10 mouse cellular contexts compared by ENCODE assay signal in genomic region chr2:132599127-132599526, GRCm38 (mm10). TPM values are rescaled to one million over a fixed set of nuclear protein-coding genes. Genes with fewer than 3 reads are reported as not detected.
DNase-seq lines count a peak whose midpoint lies in the region; ATAC-seq lines count a peak whose summit lies in the region.
"Had no signal": no experiment of that assay in that cellular context is flagged by ENCODE, and none has a peak within 500 bp of the region (broad histone marks: within the 10 kb centered on the region; RNA-seq: fewer than 3 reads in every experiment).

No protein-coding gene starts in this region.

- no peak overlapping the region for H3K9ac ChIP-seq in heart, embryonic 11.5 days (ENCODE audit: low read depth, low read length)
- H3K9ac ChIP-seq in lung, embryonic 16.5 days (ENCODE audit: low read length): no peak overlapping the region
- H3K9ac ChIP-seq: hindbrain, embryonic 15.5 days; neural tube, embryonic 12.5 days had no signal

- no peak for ATAC-seq in heart, embryonic 11.5 days (replicated peaks; ENCODE audit: insufficient number of reproducible peaks, low FRiP score, low TSS enrichment)
- ATAC-seq in lung, embryonic 16.5 days (ENCODE audit: low read depth): peak; percentile 71
- no peak for ATAC-seq in erythroid progenitor cell, adult 5-6 weeks (replicated peaks; ENCODE audit: low FRiP score, poor library complexity, severe bottlenecking)

- no peak overlapping the region for H3K4me3 ChIP-seq in heart, embryonic 11.5 days (ENCODE audit: low read depth, low read length)
- H3K4me3 ChIP-seq in lung, embryonic 16.5 days (ENCODE audit: low read length): no peak overlapping the region
- H3K4me3 ChIP-seq: hindbrain, embryonic 15.5 days; neural tube, embryonic 12.5 days had no signal

- no peaks in the 10 kb centered on the region for H3K36me3 ChIP-seq in heart, embryonic 11.5 days (ENCODE audit: control insufficient read depth, insufficient read depth, low read length)
- H3K36me3 ChIP-seq in lung, embryonic 16.5 days (ENCODE audit: control insufficient read depth, insufficient read depth, low read length): no peaks in the 10 kb centered on the region
- H3K36me3 ChIP-seq: hindbrain, embryonic 15.5 days; neural tube, embryonic 12.5 days had no signal

- H3K4me1 ChIP-seq in heart, embryonic 11.5 days (ENCODE audit: control insufficient read depth, insufficient read depth, low read length): peaks cover 3% of the 10 kb centered on the region; the same call in 1 of the 2 replicates
- H3K4me1 ChIP-seq in lung, embryonic 16.5 days (replicated peaks; ENCODE audit: control insufficient read depth, insufficient read depth, low read length): no peaks in the 10 kb centered on the region; the same call in 1 of the 2 replicates
- H3K4me1 ChIP-seq: hindbrain, embryonic 15.5 days; neural tube, embryonic 12.5 days had no signal

- H3K27ac ChIP-seq in heart, embryonic 11.5 days (ENCODE audit: low read depth, low read length): no peak overlapping the region
- no peak overlapping the region for H3K27ac ChIP-seq in lung, embryonic 16.5 days (ENCODE audit: low read length)
- H3K27ac ChIP-seq: hindbrain, embryonic 15.5 days; neural tube, embryonic 12.5 days had no signal

- peak; percentile 99 for DNase-seq in heart, adult 11 months
- DNase-seq in Muller cell, postnatal 12 days (ENCODE audit: inconsistent ontology term): peak; percentile 33
- peak; percentile 28 to 40 for DNase-seq in gastrocnemius, adult 8-10 months (ENCODE audit: low spot score in 2 of 2)
- no peak for DNase-seq in kidney, adult 11 months
- no peak for DNase-seq in c-Kit-positive CD71-positive TER-119-positive erythroid progenitor cells, embryonic 14.5 days (ENCODE audit: low spot score)

- 85% methylated on average over 6 of the region's 6 CpGs for WGBS in heart, embryonic 11.5 days (ENCODE audit: insufficient replicate concordance)
- WGBS in lung, embryonic 16.5 days: 75% methylated on average over 6 of the region's 6 CpGs

- no peak overlapping the region for H3K4me2 ChIP-seq in heart, embryonic 11.5 days
- no peak overlapping the region for H3K4me2 ChIP-seq in lung, embryonic 16.5 days (ENCODE audit: low read depth, low read length)
- H3K4me2 ChIP-seq: hindbrain, embryonic 15.5 days; neural tube, embryonic 12.5 days had no signal

- no peaks in the 10 kb centered on the region for H3K27me3 ChIP-seq in heart, embryonic 11.5 days (ENCODE audit: control insufficient read depth, insufficient read depth, low read length)
- H3K27me3 ChIP-seq in lung, embryonic 16.5 days (ENCODE audit: control insufficient read depth, insufficient read depth, low read depth, low read length): no peaks in the 10 kb centered on the region
- H3K27me3 ChIP-seq: hindbrain, embryonic 15.5 days; neural tube, embryonic 12.5 days had no signal

- H3K9me3 ChIP-seq in heart, embryonic 11.5 days (replicated peaks; ENCODE audit: control insufficient read depth, low read length): no peaks in the 10 kb centered on the region
- H3K9me3 ChIP-seq in lung, embryonic 16.5 days (ENCODE audit: control insufficient read depth, low read length): no peaks in the 10 kb centered on the region
- H3K9me3 ChIP-seq: hindbrain, embryonic 15.5 days; neural tube, embryonic 12.5 days had no signal

RNA-seq across cellular contexts. Expression of gene Gpcpd1, which starts 11.6 kb away (rescaled TPM):
- polyA plus RNA-seq in heart, embryonic 11.5 days (2014; fragmentation: Nextera tagmentation; extraction: Ambion mirVana): 31.6 and 36.5 TPM in 2 replicates
- 100 to 1,000 TPM; 207 to 271 (median 240) TPM for total RNA-seq in gastrocnemius, adult 8-10 months (2022)
- polyA plus RNA-seq in lung, embryonic 16.5 days (2015; fragmentation: Nextera tagmentation; extraction: Ambion mirVana): 28.7 and 31.3 TPM in 2 replicates
- total RNA-seq in erythroid progenitor cell, adult 5-6 weeks (2015; ENCODE audit: low replicate concordance): 249 and 306 TPM in 2 replicates
- total RNA-seq in erythroid progenitor cell, adult 5-6 weeks (2017; ENCODE audit: low replicate concordance): 276 and 286 TPM in 2 replicates

Comparison
In these comparisons a context has a peak if more than half of its experiments do, and no peak if none do; other contexts are left out.
1. DNase-seq: peak in heart, adult 11 months (single experiment), Muller cell, postnatal 12 days (single experiment) and gastrocnemius, adult 8-10 months (2 of 2); none in kidney, adult 11 months (single experiment) and c-Kit-positive CD71-positive TER-119-positive erythroid progenitor cells, embryonic 14.5 days (single experiment).